8 mouse cellular contexts compared by ENCODE assay signal in genomic region chr16:23127673-23128375, GRCm38 (mm10). TPM values are rescaled to one million over a fixed set of nuclear protein-coding genes. Genes with fewer than 3 reads are reported as not detected.
DNase-seq lines count a peak whose midpoint lies in the region; ATAC-seq lines count a peak whose summit lies in the region.

Rfc4 (minus strand) TSS chr16:23127737.

- H3K36me3 ChIP-seq in megakaryocyte, embryonic 14.5 days (replicated peaks; ENCODE audit: low read length): peaks cover 21% of the 10 kb centered on the region

- peak within 1 kb of the TSS; percentile 96 for H3K4me3 ChIP-seq in megakaryocyte, embryonic 14.5 days (replicated peaks)

- peaks cover 36% of the 10 kb centered on the region for H3K4me1 ChIP-seq in megakaryocyte, embryonic 14.5 days

- H3K9me3 ChIP-seq in megakaryocyte, embryonic 14.5 days: no peaks in the 10 kb centered on the region

- no peaks in the 10 kb centered on the region for H3K27me3 ChIP-seq in megakaryocyte, embryonic 14.5 days (replicated peaks)

- peak; percentile 85 to 89 for DNase-seq in gastrocnemius, adult 8-10 months (ENCODE audit: low spot score in 2 of 2)
- DNase-seq in induced T-regulatory cell, adult 2 months (ENCODE audit: low read depth): peak; percentile 95
- DNase-seq in left cerebral cortex, adult 9 months (ENCODE audit: low spot score in 2 of 2): peak; percentile 82 to 92
- DNase-seq in right cerebral cortex, adult 2 months (ENCODE audit: low spot score in 2 of 2): peak; percentile 91 to 94
- DNase-seq in urinary bladder, postnatal 10 days (ENCODE audit: low spot score): peak; percentile 63

- ATAC-seq in activated CD4-positive, CD25-positive, alpha-beta regulatory T cell, adult 4 months: peak; percentile 89
- ATAC-seq in common myeloid progenitor, adult 5-6 weeks (replicated peaks; ENCODE audit: low read depth, poor library complexity, severe bottlenecking): peak; percentile 97

RNA-seq across cellular contexts. Expression of gene Rfc4, which starts in this region (rescaled TPM):
- 10 to 100 TPM; 51.8 to 68.2 TPM for polyA plus RNA-seq in activated CD4-positive, CD25-positive, alpha-beta regulatory T cell, adult 4 months (2017; shearing (Covaris generic))
- 67.1 and 71.7 TPM in 2 replicates for total RNA-seq in common myeloid progenitor, adult 5-6 weeks (2017)
- total RNA-seq in gastrocnemius, adult 8-10 months (2022): 10 to 100 TPM in 2 of 4 experiments, 1 to 10 TPM in 2; 8.4 to 12.7 (median 9.9) TPM
- 26.5 TPM in 1 of 2 replicates, not detected in the other for polyA plus RNA-seq in megakaryocyte, embryonic 14.5 days (2012; ENCODE audit: insufficient read depth, low replicate concordance)

Comparison
In these comparisons a context has a peak if more than half of its experiments do, and no peak if none do; other contexts are left out.
1. Peak in every context shown above with its lines: DNase-seq, ATAC-seq and H3K4me3 ChIP-seq.